Mouse (Mus musculus) c-Kit-negative CD71-positive TER-119-positive erythroid progenitor cells, embryonic 14.5 days (primary cell): ENCODE measurements around the gene Eri3.

ENCODE experiments used
- DNase-seq: peaks from one replicate; pipeline ENCODE4 v3.0.0-alpha.2; 2013; ENCODE audit warnings: low read depth, low spot score

Eri3 gene

GRCm38 (mm10) chr4:117577579-117577978 is 27.4 kb downstream of the Eri3 start:
- no peak for DNase-seq

- DNase-seq, result no peak
Measured at GRCm38 (mm10) chr4:117581626-117582025, 31.5 kb downstream of the Eri3 start.

- DNase-seq, result no peak
Measured at GRCm38 (mm10) chr4:117585995-117586394, 35.8 kb downstream of the Eri3 start.

DNA sequence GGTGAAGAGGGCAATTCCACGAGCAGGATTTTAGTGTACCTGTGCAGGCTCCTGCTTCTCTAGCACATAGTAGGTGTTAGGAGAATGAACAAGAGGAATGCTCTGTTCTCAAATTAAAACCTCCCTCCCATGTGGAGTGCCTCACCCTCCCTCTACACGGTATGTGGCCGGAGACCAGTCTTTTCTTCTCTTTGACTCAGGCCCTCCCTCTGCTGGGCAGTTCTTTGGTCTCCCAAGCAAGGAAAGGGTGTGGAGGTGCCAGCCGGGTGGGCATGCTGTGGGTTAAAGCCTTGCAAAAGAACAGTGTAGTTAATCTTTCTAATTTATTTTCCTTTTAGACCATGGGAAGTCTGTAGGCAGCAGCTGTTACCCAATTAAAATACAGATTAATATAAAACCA is 37.3 kb downstream of the Eri3 start:
- DNase-seq, result no peak

DNA sequence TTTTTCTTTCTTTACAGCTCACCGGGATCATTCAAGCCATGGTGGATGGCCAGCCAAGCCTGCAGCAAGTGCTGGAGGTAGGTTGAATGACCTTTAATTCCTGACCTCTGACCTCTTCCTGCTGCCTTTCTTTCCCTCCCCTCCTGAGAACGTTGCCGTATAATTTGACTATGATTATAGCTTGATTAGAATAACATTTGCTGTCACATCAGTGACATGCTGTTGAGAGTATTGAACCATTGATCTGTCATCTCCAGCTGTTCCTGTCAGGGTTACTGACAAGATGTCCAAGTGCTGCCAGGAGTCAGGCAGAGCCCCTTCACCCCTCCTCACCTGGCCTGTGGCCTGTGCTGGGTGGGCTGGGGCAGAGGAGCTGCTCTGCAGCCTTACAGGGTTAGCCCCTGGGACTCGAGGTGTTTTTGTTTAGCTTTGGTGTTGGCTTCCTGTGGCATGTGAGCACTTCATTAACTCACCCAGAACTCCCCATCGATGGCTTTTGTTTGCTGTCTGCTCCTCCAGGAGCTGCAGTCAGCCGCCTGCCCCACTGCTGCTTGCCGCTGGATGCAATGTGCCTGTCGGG is 39.0 kb downstream of the Eri3 start:
- DNase-seq, result no peak

GRCm38 (mm10) chr4:117590781-117591180 is 40.6 kb downstream of the Eri3 start:
- no peak for DNase-seq

DNA sequence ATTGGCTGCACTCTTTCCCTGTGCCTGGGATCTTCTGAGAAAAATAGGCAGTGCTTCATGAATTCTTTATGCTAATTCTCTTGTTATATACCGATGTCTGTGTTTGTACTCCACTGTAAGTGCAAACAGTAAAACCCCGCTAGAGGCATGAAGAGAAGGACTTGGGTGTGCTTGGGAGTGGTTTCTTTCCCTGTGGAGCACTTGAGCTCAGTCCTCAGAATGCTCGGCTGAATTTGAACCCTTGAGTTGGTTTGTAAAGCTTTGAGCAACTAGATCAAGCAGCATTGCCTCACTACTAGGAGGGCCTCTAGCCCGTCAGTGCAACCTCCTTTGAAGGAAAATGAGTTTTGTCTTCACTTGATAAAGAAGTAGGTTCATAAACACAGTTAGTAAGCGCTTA is 42.0 kb downstream of the Eri3 start:
- DNase-seq, result no peak

DNA sequence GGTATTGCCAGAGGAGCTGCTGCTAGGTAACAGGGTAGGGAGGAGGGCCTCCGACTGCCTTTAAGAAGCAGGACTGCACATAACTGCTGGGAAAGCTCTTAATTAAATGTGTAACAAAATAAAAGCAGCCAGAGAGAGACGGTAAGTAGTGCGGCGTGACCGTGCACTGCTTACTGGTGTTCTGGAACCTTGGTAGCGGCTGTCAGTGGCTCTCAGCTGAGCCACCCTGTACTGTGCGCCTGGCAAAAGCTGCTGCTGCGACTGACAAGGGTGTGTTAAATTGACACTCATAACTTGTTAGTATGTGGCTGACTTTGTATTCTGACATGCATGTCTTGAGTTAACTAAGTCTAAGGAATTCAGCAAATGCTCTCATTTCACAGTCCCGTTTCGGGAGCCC is 45.1 kb downstream of the Eri3 start:
- no peak for DNase-seq

GRCm38 (mm10) chr4:117599986-117600565 is 49.9 kb downstream of the Eri3 start:
- no peak for DNase-seq

- DNase-seq, result no peak
Measured at GRCm38 (mm10) chr4:117601338-117601776, 51.2 kb downstream of the Eri3 start.

DNA sequence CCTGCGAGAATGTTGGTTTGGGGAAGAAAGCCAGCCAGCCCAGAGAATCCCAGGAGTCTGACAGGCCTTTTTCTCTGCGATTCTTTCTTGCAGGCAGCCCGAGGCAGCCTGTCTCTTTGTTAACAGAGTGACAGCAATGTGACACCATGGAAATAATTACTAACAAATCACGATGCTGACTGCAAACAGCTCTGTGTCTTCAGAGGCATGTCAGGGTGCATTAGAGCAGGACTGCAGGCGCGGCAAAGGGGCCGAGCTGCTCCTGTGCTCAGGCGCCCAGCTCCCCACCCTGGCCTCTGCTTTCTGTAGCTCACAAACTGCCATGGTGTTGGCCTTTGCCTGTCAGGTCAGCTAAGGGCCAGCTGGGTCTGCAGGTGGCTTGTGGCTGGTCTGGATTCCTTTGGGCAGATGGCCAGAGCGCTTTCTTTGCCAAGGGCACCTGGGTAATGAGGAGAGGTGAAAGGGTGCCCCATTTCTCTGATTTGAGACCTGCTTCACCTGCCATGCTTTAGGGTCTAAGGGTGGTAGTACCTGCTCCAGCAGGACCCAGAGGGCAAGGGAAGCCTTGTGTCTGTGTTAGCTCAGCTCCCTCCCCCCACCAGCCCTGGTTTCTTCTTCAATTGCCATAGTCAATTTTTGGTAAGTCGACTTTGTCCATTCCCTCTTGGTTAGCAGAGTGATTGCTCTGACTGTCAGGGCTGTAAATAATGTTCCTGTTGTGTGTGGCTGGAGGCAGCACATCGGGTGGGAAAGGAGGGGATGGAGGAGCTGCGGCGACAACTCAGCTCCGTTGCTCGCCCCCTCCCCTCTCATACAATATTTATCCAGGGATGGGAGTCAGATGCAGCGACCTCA is 55.2 kb downstream of the Eri3 start:
- no peak for DNase-seq

GRCm38 (mm10) chr4:117605954-117606227 is 55.7 kb downstream of the Eri3 start:
- DNase-seq, result no peak

GRCm38 (mm10) chr4:117606831-117607610 is 56.9 kb downstream of the Eri3 start:
- DNase-seq, result no peak

DNA sequence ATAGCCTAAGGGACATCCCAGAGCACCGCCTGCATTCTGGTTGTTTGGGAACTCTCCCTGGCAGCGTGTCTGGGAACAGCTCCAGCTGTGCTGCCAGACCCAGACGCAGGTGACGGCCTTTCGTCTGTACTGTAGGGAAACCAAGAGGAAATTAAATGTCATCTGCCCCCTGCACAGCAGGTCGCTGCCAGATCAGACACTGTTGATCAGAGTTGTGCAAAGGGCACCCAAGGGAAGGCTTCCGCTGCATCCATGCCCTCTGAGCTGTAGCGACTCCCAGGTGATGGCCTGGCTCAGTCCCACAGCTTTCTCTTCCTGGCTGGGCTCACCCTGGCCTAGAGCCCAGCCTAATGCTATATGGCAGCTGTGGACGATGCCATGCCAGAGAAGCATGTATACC is 58.1 kb downstream of the Eri3 start:
- no peak for DNase-seq

DNA sequence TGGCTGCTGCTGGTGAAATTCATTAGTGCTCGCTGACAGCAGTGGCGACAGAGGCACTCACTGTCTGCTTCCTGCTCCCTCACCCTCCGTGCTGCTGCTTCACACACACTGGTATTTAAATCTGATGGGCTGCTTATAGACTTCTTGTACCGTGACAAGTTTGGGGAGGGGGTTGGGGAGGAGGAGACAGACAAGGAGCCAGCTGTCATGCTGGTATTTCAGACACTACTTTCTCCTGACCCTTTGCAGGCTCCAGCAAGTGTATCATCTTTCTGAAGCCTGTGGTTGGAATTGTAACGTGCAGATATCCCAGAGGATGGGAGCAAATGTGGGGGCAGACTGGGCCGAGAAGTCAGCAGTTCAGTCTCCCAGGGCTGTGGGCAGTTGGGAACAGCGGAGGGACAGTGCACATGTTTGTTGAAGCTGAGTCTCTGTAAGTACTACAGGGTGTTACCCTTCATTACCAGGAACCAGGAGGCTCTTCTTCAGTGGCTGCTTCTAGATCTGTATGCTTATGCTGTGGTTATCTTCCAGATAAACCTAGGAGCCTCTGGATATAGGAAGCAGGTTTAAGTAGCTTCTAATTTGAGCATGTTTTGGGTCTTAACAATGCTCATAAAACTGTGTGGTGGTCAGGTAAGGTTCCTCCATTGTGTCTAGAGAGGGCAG is 59.3 kb downstream of the Eri3 start:
- DNase-seq, result no peak

- DNase-seq, result no peak
Measured at GRCm38 (mm10) chr4:117611385-117611784, 61.2 kb downstream of the Eri3 start.

DNA sequence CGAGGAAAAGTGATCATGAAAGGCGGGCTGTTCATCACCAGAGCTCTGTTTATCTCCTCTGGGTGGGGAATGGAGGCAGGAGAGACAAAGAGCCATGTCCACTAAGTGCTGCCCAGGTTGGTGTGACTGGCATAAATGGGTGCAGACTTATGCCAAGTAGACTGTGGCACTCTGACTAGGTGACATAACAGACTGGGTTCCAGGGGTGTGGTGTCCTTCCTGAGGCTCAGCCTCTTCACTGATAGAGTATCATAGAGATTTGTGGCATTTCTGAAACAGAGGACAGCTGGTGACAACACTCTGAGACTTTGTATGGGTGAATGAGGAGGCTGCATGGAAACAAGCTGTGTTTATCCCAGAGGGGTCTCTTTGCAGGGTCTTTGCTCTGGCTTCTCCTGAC is 61.6 kb downstream of the Eri3 start:
- DNase-seq, result no peak

GRCm38 (mm10) chr4:117612713-117613112 is 62.5 kb downstream of the Eri3 start:
- DNase-seq, result no peak

DNA sequence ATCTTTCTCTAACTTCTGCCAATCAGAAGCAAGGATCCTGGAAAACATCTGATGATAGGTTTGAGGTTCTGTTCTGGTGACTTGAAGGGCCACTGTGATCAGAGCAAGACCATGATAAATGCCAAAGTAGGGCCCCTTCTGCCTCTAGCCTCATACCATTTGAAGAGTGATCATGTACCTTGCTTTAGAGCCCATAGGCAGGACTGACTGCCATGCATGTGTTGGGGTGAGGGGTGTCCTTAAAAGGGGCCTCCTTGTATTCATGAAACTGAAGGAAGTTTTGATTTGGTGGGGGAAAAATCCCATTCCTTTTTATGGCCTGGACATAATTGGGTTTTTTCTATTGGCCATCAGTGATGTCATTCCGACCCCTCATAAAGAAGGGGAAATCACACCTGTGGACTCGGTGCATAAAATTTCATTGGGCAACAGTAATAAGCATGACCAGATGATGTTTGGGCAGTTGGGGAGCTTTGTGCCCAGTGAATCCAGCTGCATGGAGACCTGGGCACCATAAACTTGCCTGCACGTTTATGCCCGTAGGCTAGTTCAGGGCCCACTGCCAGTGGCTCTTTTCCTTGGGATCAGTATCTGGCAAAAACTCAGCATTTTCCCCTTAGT is 63.1 kb downstream of the Eri3 start:
- DNase-seq, result no peak

- no peak for DNase-seq
Measured at GRCm38 (mm10) chr4:117616600-117616999, 66.4 kb downstream of the Eri3 start.

DNA sequence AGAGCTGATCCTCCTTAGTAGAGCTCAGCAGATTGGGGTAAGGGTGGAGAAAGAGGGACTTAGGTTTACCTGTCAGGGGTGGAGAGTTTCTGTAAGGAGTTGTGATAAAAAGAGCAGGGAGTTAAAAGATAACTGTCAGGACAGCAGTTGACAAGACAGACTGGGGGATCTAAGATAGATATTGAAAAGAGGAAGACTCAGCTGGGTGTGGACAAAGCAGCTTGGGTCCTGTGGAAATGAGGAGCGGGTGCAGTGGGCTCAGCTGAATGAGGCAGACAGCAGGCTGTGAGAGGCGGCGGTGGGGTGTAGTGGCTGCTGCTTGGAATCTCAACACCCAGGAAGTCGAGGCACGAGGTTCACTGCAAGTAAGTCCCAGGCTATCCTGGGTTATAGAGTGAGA is 72.1 kb downstream of the Eri3 start:
- DNase-seq, result no peak
